Mouse (Mus musculus): ENCODE data around the gene Olfr202. TPM values are rescaled to one million over a fixed set of nuclear protein-coding genes. Genes with fewer than 3 reads are reported as not detected.
"Not testable (repeated sequence)": the region's sequence is repeated elsewhere in the genome, so short reads cannot be mapped to it uniquely, and the experiment has no call there.

Gene Olfr202
- total RNA-seq, 1 experiment: not detected

DNA sequence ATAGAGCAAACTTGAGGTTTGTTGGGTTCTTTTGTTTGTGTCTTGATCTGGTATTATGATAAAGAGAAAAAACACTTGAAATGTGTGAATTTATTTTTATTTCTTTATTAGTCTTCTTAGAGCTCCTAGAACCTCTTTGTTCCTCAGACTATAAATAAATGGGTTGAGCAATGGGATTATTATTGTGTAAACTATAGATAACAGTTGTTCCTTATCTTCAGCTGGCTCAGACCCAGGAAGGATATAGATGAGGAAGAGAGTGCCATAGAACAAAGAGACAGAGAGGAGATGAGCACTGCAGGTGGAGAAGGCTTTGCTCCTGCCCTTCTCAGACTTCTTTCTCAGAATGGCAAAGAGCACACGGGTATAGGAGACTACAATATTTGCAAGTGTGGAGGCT, 3.1 kb downstream of the Olfr202 start:
- Histone ChIP-seq H3K27ac (ENCODE audit: insufficient read depth, low read depth, low read length, poor library complexity, severe bottlenecking) (no peak overlapping the region), H3K9ac (ENCODE audit: insufficient read depth, low read depth, low read length, poor library complexity, severe bottlenecking) (no peak overlapping the region), H3K4me3 (ENCODE audit: insufficient read depth in 1 of 2, low read depth in 1 of 2, low read length in 2 of 2, poor library complexity in 1 of 2, severe bottlenecking in 1 of 2) (no peak overlapping the region), H3K36me3 (ENCODE audit: control insufficient read depth, insufficient read depth, low read length, poor library complexity, severe bottlenecking) (no peaks in the 10 kb centered on the region), H3K9me3 (ENCODE audit: control insufficient read depth, insufficient read depth, low read depth, low read length) (no peaks in the 10 kb centered on the region), H3K4me1 (ENCODE audit: control insufficient read depth in 2 of 2, insufficient read depth in 2 of 2, low read length in 2 of 2, poor library complexity in 1 of 2) (no peaks in the 10 kb centered on the region)
- TF ChIP-seq CHD2 (IDR thresholded peaks at IDR 0.05; ENCODE audit: low read depth, low read length): no peak
- TF ChIP-seq MAFK (IDR thresholded peaks at IDR 0.05; ENCODE audit: insufficient read depth, low read depth, low read length): no peak
- DNase-seq (ENCODE audit: low read depth, low spot score): no peak
- in situ Hi-C loops (cut with MboI; ENCODE audit: low sequenced_read_pairs in 2 of 2, unreplicated experiment in 2 of 2): no loop called here

DNA sequence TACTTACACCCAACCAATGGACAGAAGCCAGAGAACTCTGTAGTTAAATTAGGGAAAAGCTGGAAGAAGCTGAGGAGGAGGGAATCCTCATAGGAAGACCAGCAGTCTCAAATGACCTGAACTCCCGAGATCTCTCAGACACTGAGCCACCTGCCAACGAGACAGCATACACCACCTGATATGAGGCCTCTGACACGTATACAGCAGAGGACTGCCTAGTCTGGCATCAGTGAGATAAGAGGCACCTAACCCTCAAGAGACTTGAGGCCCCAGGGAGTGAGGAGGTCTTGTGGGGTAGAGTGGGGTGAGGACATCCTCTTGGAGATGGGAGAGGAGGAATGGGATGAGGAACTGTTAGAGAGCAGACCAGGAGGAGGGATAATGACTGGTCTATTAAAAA, 6.1 kb downstream of the Olfr202 start:
- DNase-seq (ENCODE audit: low read depth, low spot score): no peak
- no peak overlapping the region for H3K4me3 ChIP-seq (ENCODE audit: insufficient read depth in 1 of 2, low read depth in 1 of 2, low read length in 2 of 2, poor library complexity in 1 of 2, severe bottlenecking in 1 of 2)
- H3K9me3 ChIP-seq (ENCODE audit: control insufficient read depth, insufficient read depth, low read depth, low read length): no peaks in the 10 kb centered on the region
- H3K4me1 ChIP-seq (ENCODE audit: control insufficient read depth in 2 of 2, insufficient read depth in 2 of 2, low read length in 2 of 2, poor library complexity in 1 of 2): no peaks in the 10 kb centered on the region
- no peak overlapping the region for H3K27ac ChIP-seq (ENCODE audit: insufficient read depth, low read depth, low read length, poor library complexity, severe bottlenecking)
- no peaks in the 10 kb centered on the region for H3K36me3 ChIP-seq (ENCODE audit: control insufficient read depth, insufficient read depth, low read length, poor library complexity, severe bottlenecking)
- TF ChIP-seq ZC3H11A (IDR thresholded peaks at IDR 0.05; ENCODE audit: borderline replicate concordance, low read depth, low read length): no peak
- TF ChIP-seq ZNF384 (IDR thresholded peaks at IDR 0.05; ENCODE audit: low read depth, low read length): no peak
- TF ChIP-seq HCFC1 (IDR thresholded peaks at IDR 0.05; ENCODE audit: borderline replicate concordance, insufficient read depth, low read length): no peak
- no peak for TF ChIP-seq CHD2 (IDR thresholded peaks at IDR 0.05; ENCODE audit: low read depth, low read length)
- TF ChIP-seq MAFK (IDR thresholded peaks at IDR 0.05; ENCODE audit: insufficient read depth, low read depth, low read length): no peak
- H3K9ac ChIP-seq (ENCODE audit: insufficient read depth, low read depth, low read length, poor library complexity, severe bottlenecking): no peak overlapping the region
- in situ Hi-C loops (cut with MboI; ENCODE audit: low sequenced_read_pairs in 2 of 2, unreplicated experiment in 2 of 2): no loop called here

DNA sequence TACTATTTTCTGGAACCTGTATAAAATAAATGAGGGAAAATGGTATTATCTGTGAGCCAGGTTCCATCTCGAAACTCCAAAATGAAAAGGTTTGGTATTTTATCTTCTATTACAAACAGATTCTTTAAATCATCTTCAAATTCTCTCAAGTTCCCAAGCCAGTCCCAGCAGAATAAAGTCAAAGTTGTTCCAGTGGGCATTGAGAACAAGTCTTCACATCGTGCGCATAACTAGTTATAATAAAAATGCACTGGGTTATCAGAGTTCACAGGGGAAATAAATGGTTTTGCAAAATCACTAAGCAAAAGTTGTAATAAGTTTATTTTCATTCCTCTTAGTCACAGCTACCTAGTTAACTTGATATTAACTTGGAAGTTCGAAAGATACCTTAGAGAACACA, 14.1 kb downstream of the Olfr202 start, which contains the start of gene Olfr201:
TSS of gene Olfr201 (minus strand) at position 101 of the 400 bp plus-strand sequence.
- H3K9ac ChIP-seq (ENCODE audit: insufficient read depth, low read depth, low read length, poor library complexity, severe bottlenecking); H3K27ac ChIP-seq (ENCODE audit: insufficient read depth, low read depth, low read length, poor library complexity, severe bottlenecking); DNase-seq (ENCODE audit: low read depth, low spot score); H3K9me3 ChIP-seq (ENCODE audit: control insufficient read depth, insufficient read depth, low read depth, low read length); H3K4me3 ChIP-seq (ENCODE audit: insufficient read depth in 1 of 2, low read depth in 1 of 2, low read length in 2 of 2, poor library complexity in 1 of 2, severe bottlenecking in 1 of 2); in situ Hi-C loops (cut with MboI; ENCODE audit: low sequenced_read_pairs in 2 of 2, unreplicated experiment in 2 of 2); H3K4me1 ChIP-seq (ENCODE audit: control insufficient read depth in 2 of 2, insufficient read depth in 2 of 2, low read length in 2 of 2, poor library complexity in 1 of 2); H3K36me3 ChIP-seq (ENCODE audit: control insufficient read depth, insufficient read depth, low read length, poor library complexity, severe bottlenecking): not testable (repeated sequence)

DNA sequence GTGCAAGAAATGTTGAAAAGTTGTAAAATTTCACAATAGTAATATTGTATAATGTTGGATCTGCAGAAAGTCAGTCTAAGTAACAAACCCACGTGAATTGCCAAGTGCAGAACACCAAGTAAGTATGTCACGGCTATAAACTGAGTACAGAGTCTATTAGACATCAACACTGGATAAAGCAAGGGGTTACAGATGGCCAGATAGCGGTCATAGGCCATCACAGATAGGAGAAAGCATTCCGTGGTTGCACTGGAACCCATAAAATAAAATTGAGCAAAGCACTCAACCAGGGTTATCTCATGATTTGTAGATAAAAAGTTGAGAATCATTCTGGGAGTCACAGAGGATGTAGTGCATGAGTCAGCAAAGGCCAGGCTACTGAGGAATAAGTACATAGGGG, 17.5 kb downstream of the Olfr202 start:
- in situ Hi-C loops (cut with MboI; ENCODE audit: low sequenced_read_pairs in 2 of 2, unreplicated experiment in 2 of 2); H3K27ac ChIP-seq (ENCODE audit: insufficient read depth, low read depth, low read length, poor library complexity, severe bottlenecking); DNase-seq (ENCODE audit: low read depth, low spot score); H3K9ac ChIP-seq (ENCODE audit: insufficient read depth, low read depth, low read length, poor library complexity, severe bottlenecking); H3K4me3 ChIP-seq (ENCODE audit: insufficient read depth in 1 of 2, low read depth in 1 of 2, low read length in 2 of 2, poor library complexity in 1 of 2, severe bottlenecking in 1 of 2); H3K9me3 ChIP-seq (ENCODE audit: control insufficient read depth, insufficient read depth, low read depth, low read length); H3K4me1 ChIP-seq (ENCODE audit: control insufficient read depth in 2 of 2, insufficient read depth in 2 of 2, low read length in 2 of 2, poor library complexity in 1 of 2); H3K36me3 ChIP-seq (ENCODE audit: control insufficient read depth, insufficient read depth, low read length, poor library complexity, severe bottlenecking): not testable (repeated sequence)

DNA sequence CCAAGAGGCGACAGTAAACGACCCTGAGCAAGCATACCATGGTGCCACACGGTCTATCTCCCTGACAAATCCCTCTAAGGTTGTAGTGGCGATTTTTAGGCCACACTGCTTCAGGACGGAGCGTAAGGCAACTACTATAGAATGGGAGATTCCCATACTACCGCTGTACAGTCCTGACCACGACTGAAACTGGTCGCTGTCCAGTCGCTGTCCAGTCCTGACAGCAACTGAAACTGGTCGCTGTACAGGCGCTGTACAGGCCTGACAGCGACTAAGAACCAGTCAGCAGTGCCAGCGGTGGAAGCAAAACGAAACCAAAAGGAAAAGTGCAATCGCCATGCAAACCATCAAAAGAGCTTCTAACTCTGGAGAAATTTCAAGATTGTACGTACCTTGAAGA, 36.9 kb downstream of the Olfr202 start:
- H3K4me3 ChIP-seq (ENCODE audit: insufficient read depth in 1 of 2, low read depth in 1 of 2, low read length in 2 of 2, poor library complexity in 1 of 2, severe bottlenecking in 1 of 2): no peak overlapping the region
- no peak overlapping the region for H3K27ac ChIP-seq (ENCODE audit: insufficient read depth, low read depth, low read length, poor library complexity, severe bottlenecking)
- no peaks in the 10 kb centered on the region for H3K4me1 ChIP-seq (ENCODE audit: control insufficient read depth in 2 of 2, insufficient read depth in 2 of 2, low read length in 2 of 2, poor library complexity in 1 of 2)
- in situ Hi-C loops (cut with MboI; ENCODE audit: low sequenced_read_pairs in 2 of 2, unreplicated experiment in 2 of 2): no loop called here
- H3K9ac ChIP-seq (ENCODE audit: insufficient read depth, low read depth, low read length, poor library complexity, severe bottlenecking): no peak overlapping the region
- H3K9me3 ChIP-seq (ENCODE audit: control insufficient read depth, insufficient read depth, low read depth, low read length): no peaks in the 10 kb centered on the region
- DNase-seq (ENCODE audit: low read depth, low spot score): no peak
- H3K36me3 ChIP-seq (ENCODE audit: control insufficient read depth, insufficient read depth, low read length, poor library complexity, severe bottlenecking): no peaks in the 10 kb centered on the region
- TF ChIP-seq ZNF384 (IDR thresholded peaks at IDR 0.05; ENCODE audit: low read depth, low read length) (no peak), CHD2 (IDR thresholded peaks at IDR 0.05; ENCODE audit: low read depth, low read length) (no peak), HCFC1 (IDR thresholded peaks at IDR 0.05; ENCODE audit: borderline replicate concordance, insufficient read depth, low read length) (no peak), ZC3H11A (IDR thresholded peaks at IDR 0.05; ENCODE audit: borderline replicate concordance, low read depth, low read length) (no peak), MAFK (IDR thresholded peaks at IDR 0.05; ENCODE audit: insufficient read depth, low read depth, low read length) (no peak)

Other genes starting within 250 kb of the Olfr202 start
- gene Olfr187, start 247.0 kb downstream of the Olfr202 start, total RNA-seq (2012; rRNA removed): not detected in 2 replicates
- gene Olfr190, start 208.8 kb downstream of the Olfr202 start, total RNA-seq (2012; rRNA removed): not detected in 2 replicates
- gene Olfr191, start 197.0 kb downstream of the Olfr202 start, total RNA-seq (2012; rRNA removed): not detected in 2 replicates
- gene Olfr193, start 174.9 kb downstream of the Olfr202 start, total RNA-seq (2012; rRNA removed): not detected in 2 replicates
- gene Olfr194, start 165.7 kb downstream of the Olfr202 start, total RNA-seq (2012; rRNA removed): not detected in 2 replicates
- not detected in 2 replicates for gene Olfr195, start 139.7 kb downstream of the Olfr202 start, total RNA-seq (2012; rRNA removed)
- gene Olfr196, start 116.3 kb downstream of the Olfr202 start, total RNA-seq (2012; rRNA removed): not detected in 2 replicates
- not detected in 2 replicates for gene Olfr198, start 83.3 kb downstream of the Olfr202 start, total RNA-seq (2012; rRNA removed)
- not detected in 2 replicates for gene Olfr199, start 67.0 kb downstream of the Olfr202 start, total RNA-seq (2012; rRNA removed)
- gene Olfr201, start 14.2 kb downstream of the Olfr202 start, total RNA-seq (2012; rRNA removed): not detected in 2 replicates
- not detected in 2 replicates for gene Olfr203, start 12.1 kb upstream of the Olfr202 start, total RNA-seq (2012; rRNA removed)
- not detected in 2 replicates for gene Olfr204, start 31.5 kb upstream of the Olfr202 start, total RNA-seq (2012; rRNA removed)
- not detected in 2 replicates for gene Olfr205, start 44.3 kb upstream of the Olfr202 start, total RNA-seq (2012; rRNA removed)
- not detected in 2 replicates for gene Olfr206, start 62.5 kb upstream of the Olfr202 start, total RNA-seq (2012; rRNA removed)
- not detected in 2 replicates for gene Olfr209, start 77.2 kb upstream of the Olfr202 start, total RNA-seq (2012; rRNA removed)
- 0.04 TPM in 1 of 2 replicates, not detected in the other for gene Gabrr3, start 120.5 kb upstream of the Olfr202 start, total RNA-seq (2012; rRNA removed)
- gene Riox2, start 185.0 kb upstream of the Olfr202 start, total RNA-seq (2012; rRNA removed): 25.4 and 34.6 TPM in 2 replicates